24 mouse cellular contexts compared by ENCODE assay signal in the genomic region with DNA sequence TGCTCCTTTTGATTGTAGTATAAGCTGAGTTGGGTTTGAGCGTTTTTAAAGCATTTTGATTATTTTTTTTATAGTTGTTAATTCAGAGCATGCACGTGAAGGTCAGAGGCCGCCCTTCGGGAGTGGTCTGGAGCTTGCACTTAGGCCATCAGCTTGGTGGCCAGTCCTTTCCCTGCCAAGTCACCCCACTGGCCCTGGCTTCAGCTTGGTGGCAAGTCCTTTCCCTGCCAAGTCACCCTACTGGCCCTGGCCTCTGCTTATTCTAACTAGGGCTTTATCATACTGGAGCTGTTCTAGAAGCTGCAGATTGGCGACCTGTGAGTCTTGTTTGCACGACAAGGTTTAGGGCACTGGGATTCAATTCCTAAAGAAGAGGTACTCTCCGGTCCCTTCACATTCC. TPM values are rescaled to one million over a fixed set of nuclear protein-coding genes. Genes with fewer than 3 reads are reported as not detected.
A peak's percentile ranks its signal among the peaks of the same experiment; 100 is the strongest.
DNase-seq lines count a peak whose midpoint lies in the region; ATAC-seq and TF ChIP-seq lines count a peak whose summit lies in the region.
"Had no signal": no experiment of that assay in that cellular context is flagged by ENCODE, and none has a peak within 500 bp of the region (broad histone marks: within the 10 kb centered on the region; RNA-seq: fewer than 3 reads in every experiment).

No protein-coding gene starts in this region.

- no peak for ATAC-seq in heart, embryonic 12.5 days (ENCODE audit: insufficient number of reproducible peaks, low FRiP score)
- no peak for ATAC-seq in megakaryocyte, adult 5-6 weeks (ENCODE audit: poor library complexity, severe bottlenecking)
- ATAC-seq: forebrain, embryonic 13.5 days; forebrain, embryonic 15.5 days; forebrain, postnatal 0 days had no signal

- H3K79me2 ChIP-seq in heart, adult 2 months (replicated peaks; ENCODE audit: control insufficient read depth, insufficient read depth, low read length) = no peaks in the 10 kb centered on the region

- TF ChIP-seq EP300 in heart, adult 2 months (IDR thresholded peaks at IDR 0.05; ENCODE audit: insufficient read depth, low read depth, low read length) = no peak

- no peak for TF ChIP-seq POLR2A in heart, adult 2 months (IDR thresholded peaks at IDR 0.05; ENCODE audit: insufficient read depth, low read depth, low read length)

- H3K4me2 ChIP-seq in heart, embryonic 12.5 days = no peak overlapping the region
- H3K4me2 ChIP-seq: embryonic facial prominence, embryonic 12.5 days; forebrain, embryonic 13.5 days; forebrain, embryonic 15.5 days had no signal

- H3K36me3 ChIP-seq in heart, adult 2 months (ENCODE audit: control insufficient read depth, insufficient read depth, low read length) = no peaks in the 10 kb centered on the region
- no peaks in the 10 kb centered on the region for H3K36me3 ChIP-seq in heart, embryonic 12.5 days
- H3K36me3 ChIP-seq in megakaryocyte, embryonic 14.5 days (replicated peaks; ENCODE audit: low read length) = no peaks in the 10 kb centered on the region
- H3K36me3 ChIP-seq: embryonic facial prominence, embryonic 10.5 days; embryonic facial prominence, embryonic 12.5 days; forebrain, embryonic 15.5 days had no signal

- peaks cover 4% of the 10 kb centered on the region for H3K4me1 ChIP-seq in heart, adult 2 months (ENCODE audit: control insufficient read depth, insufficient read depth, low read length)
- no peaks in the 10 kb centered on the region for H3K4me1 ChIP-seq in heart, embryonic 12.5 days (replicated peaks)
- peaks cover 58% of the 10 kb centered on the region for H3K4me1 ChIP-seq in megakaryocyte, embryonic 14.5 days
- peaks cover 10% of the 10 kb centered on the region for H3K4me1 ChIP-seq in brown adipose tissue, adult 24 weeks (ENCODE audit: control insufficient read depth, insufficient read depth, insufficient read length, low read length)

- no peak overlapping the region for H3K4me3 ChIP-seq in heart, adult 2 months
- H3K4me3 ChIP-seq in heart, embryonic 12.5 days = no peak overlapping the region
- peak overlapping the region; percentile 62 for H3K4me3 ChIP-seq in megakaryocyte, embryonic 14.5 days (replicated peaks)
- H3K4me3 ChIP-seq in brown adipose tissue, adult 24 weeks (ENCODE audit: insufficient read depth, low read depth, low read length) = no peak overlapping the region
- H3K4me3 ChIP-seq: embryonic facial prominence, embryonic 10.5 days; embryonic facial prominence, embryonic 12.5 days; forebrain, embryonic 13.5 days; forebrain, embryonic 15.5 days had no signal

- H3K9me3 ChIP-seq in heart, embryonic 12.5 days (replicated peaks) = peaks cover 3% of the 10 kb centered on the region; the same call in 1 of the 2 replicates
- peaks cover 6% of the 10 kb centered on the region for H3K9me3 ChIP-seq in megakaryocyte, embryonic 14.5 days
- H3K9me3 ChIP-seq: embryonic facial prominence, embryonic 10.5 days; embryonic facial prominence, embryonic 12.5 days; forebrain, embryonic 13.5 days; forebrain, embryonic 15.5 days had no signal

- H3K27me3 ChIP-seq in heart, adult 2 months (ENCODE audit: control insufficient read depth, insufficient read depth, low read length) = no peaks in the 10 kb centered on the region
- no peaks in the 10 kb centered on the region for H3K27me3 ChIP-seq in heart, embryonic 12.5 days (replicated peaks)
- H3K27me3 ChIP-seq in megakaryocyte, embryonic 14.5 days (replicated peaks) = peaks cover 2% of the 10 kb centered on the region
- H3K27me3 ChIP-seq: embryonic facial prominence, embryonic 12.5 days; forebrain, embryonic 13.5 days; forebrain, embryonic 15.5 days had no signal

- no peak for TF ChIP-seq CTCF in heart, adult 2 months (IDR thresholded peaks at IDR 0.05)

- DNase-seq in heart, adult 2 months = no peak
- DNase-seq in kidney, adult 11 months = no peak
- no peak for DNase-seq in right cerebral cortex, postnatal 25 days
- DNase-seq: adrenal gland, adult 8-10 months; adrenal gland, postnatal 14 days; adrenal gland, postnatal 36 days; cerebellum, adult 11-12 months; cerebellum, adult 2 months; cerebellum, adult 9-10 months; cerebellum, postnatal 25 days; forebrain, postnatal 0 days had no signal

- H3K9ac ChIP-seq in heart, adult 2 months (ENCODE audit: low read depth, low read length) = no peak overlapping the region
- no peak overlapping the region for H3K9ac ChIP-seq in heart, embryonic 12.5 days
- H3K9ac ChIP-seq: embryonic facial prominence, embryonic 12.5 days; forebrain, embryonic 13.5 days; forebrain, embryonic 15.5 days; forebrain, postnatal 0 days had no signal

- peak overlapping the region; percentile 33 for H3K27ac ChIP-seq in heart, adult 2 months
- H3K27ac ChIP-seq in heart, embryonic 12.5 days (ENCODE audit: poor library complexity, severe bottlenecking) = no peak overlapping the region
- peak overlapping the region; percentile 57 for H3K27ac ChIP-seq in brown adipose tissue, adult 24 weeks (replicated peaks; ENCODE audit: low read depth, low read length)
- H3K27ac ChIP-seq: embryonic facial prominence, embryonic 10.5 days; embryonic facial prominence, embryonic 12.5 days; forebrain, embryonic 13.5 days; forebrain, embryonic 15.5 days had no signal

- 82% methylated on average over 7 of the region's 7 CpGs for WGBS in heart, adult 2 months
- WGBS in heart, embryonic 12.5 days = 77% methylated on average over 7 of the region's 7 CpGs

- intact Hi-C loops in heart, adult 2 months (cut with DNase I) = no loop called here

RNA-seq across cellular contexts. Expression of gene Xylt2, which starts 5.1 kb away (rescaled TPM):
- total RNA-seq in heart, adult 2 months (2021) = 1 to 10 TPM; 7.2 to 7.9 TPM
- 11.6 and 12.1 TPM in 2 replicates for polyA plus RNA-seq in heart, adult 2 months (2012; rRNA removed)
- polyA plus RNA-seq in heart, embryonic 12.5 days (2016; fragmentation: Nextera tagmentation; extraction: Ambion mirVana) = 16.4 and 17.8 TPM in 2 replicates
- 5.2 and 18.2 TPM in 2 replicates for polyA plus RNA-seq in megakaryocyte, embryonic 14.5 days (2012; ENCODE audit: insufficient read depth, low replicate concordance)
- 2.3 and 2.9 TPM in 2 replicates for total RNA-seq in megakaryocyte, adult 5-6 weeks (2015)
- 4.3 and 8.1 TPM in 2 replicates for total RNA-seq in megakaryocyte, adult 5-6 weeks (2017)
- 5.6 and 8.2 TPM in 2 replicates for polyA plus RNA-seq in brown adipose tissue, adult 24 weeks (2012; ENCODE audit: insufficient read depth, insufficient read length, missing spikeins)

RNA-seq across cellular contexts. Expression of gene Gm11541, which starts 21.9 kb away (rescaled TPM):
- total RNA-seq in heart, adult 2 months (2021) = not detected
- not detected in 2 replicates for polyA plus RNA-seq in heart, adult 2 months (2012; rRNA removed)
- not detected in 2 replicates for polyA plus RNA-seq in heart, embryonic 12.5 days (2016; fragmentation: Nextera tagmentation; extraction: Ambion mirVana)
- polyA plus RNA-seq in megakaryocyte, embryonic 14.5 days (2012; ENCODE audit: insufficient read depth, low replicate concordance) = not detected in 2 replicates
- total RNA-seq in megakaryocyte, adult 5-6 weeks (2015) = not detected in 2 replicates
- total RNA-seq in megakaryocyte, adult 5-6 weeks (2017) = not detected in 2 replicates
- not detected in 2 replicates for polyA plus RNA-seq in brown adipose tissue, adult 24 weeks (2012; ENCODE audit: insufficient read depth, insufficient read length, missing spikeins)
- total RNA-seq: adrenal gland, adult 18-20 months; adrenal gland, adult 8-10 months; adrenal gland, postnatal 14 days; adrenal gland, postnatal 36 days; forebrain, postnatal 0 days; MEL had no signal
- polyA plus RNA-seq: C2C12; cerebellum, adult 2 months; cortical plate, adult 2 months; embryonic facial prominence, embryonic 10.5 days; forebrain, embryonic 11.5 days; forebrain, embryonic 13.5 days; forebrain, embryonic 15.5 days; forebrain, postnatal 0 days had no signal

RNA-seq across cellular contexts. Expression of gene Eme1, which starts 28.7 kb away (rescaled TPM):
- total RNA-seq in heart, adult 2 months (2021) = not detected
- 0.12 and 0.14 TPM in 2 replicates for polyA plus RNA-seq in heart, adult 2 months (2012; rRNA removed)
- polyA plus RNA-seq in heart, embryonic 12.5 days (2016; fragmentation: Nextera tagmentation; extraction: Ambion mirVana) = 15.3 and 15.9 TPM in 2 replicates
- polyA plus RNA-seq in megakaryocyte, embryonic 14.5 days (2012; ENCODE audit: insufficient read depth, low replicate concordance) = 6.0 and 9.3 TPM in 2 replicates
- total RNA-seq in megakaryocyte, adult 5-6 weeks (2015) = 4.9 and 6.7 TPM in 2 replicates
- total RNA-seq in megakaryocyte, adult 5-6 weeks (2017) = 20.2 and 28.4 TPM in 2 replicates
- not detected in 2 replicates for polyA plus RNA-seq in brown adipose tissue, adult 24 weeks (2012; ENCODE audit: insufficient read depth, insufficient read length, missing spikeins)

RNA-seq across cellular contexts. Expression of gene Mrpl27, which starts 28.9 kb away (rescaled TPM):
- total RNA-seq in heart, adult 2 months (2021) = 10 to 100 TPM; 54.9 to 59.5 TPM
- polyA plus RNA-seq in heart, adult 2 months (2012; rRNA removed) = 67.0 and 74.1 TPM in 2 replicates
- polyA plus RNA-seq in heart, embryonic 12.5 days (2016; fragmentation: Nextera tagmentation; extraction: Ambion mirVana) = 123 and 128 TPM in 2 replicates
- 5.8 and 93.0 TPM in 2 replicates for polyA plus RNA-seq in megakaryocyte, embryonic 14.5 days (2012; ENCODE audit: insufficient read depth, low replicate concordance)
- 38.0 and 49.5 TPM in 2 replicates for total RNA-seq in megakaryocyte, adult 5-6 weeks (2015)
- total RNA-seq in megakaryocyte, adult 5-6 weeks (2017) = 39.0 and 45.9 TPM in 2 replicates
- 138 and 145 TPM in 2 replicates for polyA plus RNA-seq in brown adipose tissue, adult 24 weeks (2012; ENCODE audit: insufficient read depth, insufficient read length, missing spikeins)

RNA-seq across cellular contexts. Expression of gene Lrrc59, which starts 52.9 kb away (rescaled TPM):
- 10 to 100 TPM; 31.5 to 32.0 TPM for total RNA-seq in heart, adult 2 months (2021)
- 25.3 and 31.9 TPM in 2 replicates for polyA plus RNA-seq in heart, adult 2 months (2012; rRNA removed)
- 178 and 180 TPM in 2 replicates for polyA plus RNA-seq in heart, embryonic 12.5 days (2016; fragmentation: Nextera tagmentation; extraction: Ambion mirVana)
- polyA plus RNA-seq in megakaryocyte, embryonic 14.5 days (2012; ENCODE audit: insufficient read depth, low replicate concordance) = 85.5 and 96.0 TPM in 2 replicates
- total RNA-seq in megakaryocyte, adult 5-6 weeks (2015) = 48.5 and 48.9 TPM in 2 replicates
- total RNA-seq in megakaryocyte, adult 5-6 weeks (2017) = 79.1 and 81.3 TPM in 2 replicates
- polyA plus RNA-seq in brown adipose tissue, adult 24 weeks (2012; ENCODE audit: insufficient read depth, insufficient read length, missing spikeins) = 60.1 and 63.6 TPM in 2 replicates
